Mouse (Mus musculus) adrenal gland, postnatal 36 days (tissue): ENCODE measurements around the gene Zbtb1. TPM values are rescaled to one million over a fixed set of nuclear protein-coding genes. Genes with fewer than 3 reads are reported as not detected.

ENCODE experiments used
- total RNA-seq, 2 experiments: library from RNA; stranded (reverse); gene quantifications; 2 replicates each; pipeline ENCODE4 v1.2.3; 2021

Zbtb1 gene
- total RNA-seq, 2 experiments from 2014 or later: 5.2 to 5.8 TPM

Other genes with a start within 250 kb of the Zbtb1 start
- not detected for gene Esr2, start 193.0 kb upstream of the Zbtb1 start, total RNA-seq
- gene Tex21, start 123.5 kb upstream of the Zbtb1 start, total RNA-seq: not detected
- 10 to 100 TPM; 34.6 to 59.6 TPM for gene Mthfd1, start 115.0 kb upstream of the Zbtb1 start, total RNA-seq
- under 1 TPM; 0.46 to 0.83 TPM for gene Akap5, start 45.4 kb upstream of the Zbtb1 start, total RNA-seq
- 1 to 10 TPM; 5.9 to 9.9 TPM for gene Zbtb25, start 664 bp upstream of the Zbtb1 start, total RNA-seq
- 10 to 100 TPM; 18.5 to 21.5 TPM for gene Hspa2, start 33.9 kb downstream of the Zbtb1 start, total RNA-seq
- not detected for gene Ppp1r36, start 47.3 kb downstream of the Zbtb1 start, total RNA-seq
- 10 to 100 TPM; 11.1 to 13.0 TPM for gene Plekhg3, start 160.6 kb downstream of the Zbtb1 start, total RNA-seq